Mouse (Mus musculus) lung, adult 2 months (tissue): Measurements from ENCODE around the gene Fam124a.

ENCODE experiments used
- CTCF ChIP-seq: fragments of 200-500 bp; IDR thresholded peaks from 2 replicates; pipeline ENCODE4 v1.5.1; 2011; ENCODE audit warnings: mild to moderate bottlenecking, low read length, control low read depth; ENCODE audit not compliant: insufficient read depth
- POLR2A ChIP-seq: fragments of 200-500 bp; IDR thresholded peaks from 2 replicates; pipeline ENCODE4 v1.6.1; 2011; ENCODE audit warnings: low read depth, mild to moderate bottlenecking, control low read depth, low read length, borderline replicate concordance; ENCODE audit errors: extremely low read depth

DNA sequence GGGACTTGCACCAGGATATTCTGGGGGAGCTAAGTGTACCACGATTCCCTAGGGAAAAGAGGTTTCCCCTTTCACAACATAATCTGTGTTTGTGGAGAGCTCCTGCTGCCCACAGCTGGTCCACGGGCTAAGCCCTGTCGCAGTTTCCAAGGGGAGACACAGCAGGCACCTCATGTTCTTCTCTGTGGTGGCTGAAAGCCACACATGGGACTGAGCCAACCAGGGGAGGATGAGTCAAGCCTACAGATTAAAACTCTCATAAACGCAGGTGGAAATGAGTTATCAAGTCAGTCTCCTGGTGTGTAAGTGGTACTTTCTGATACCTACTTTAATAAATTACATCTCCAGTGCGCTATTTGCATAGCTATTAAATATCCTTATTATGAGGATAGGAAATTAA, 19.4 kb upstream of the Fam124a start:
- TF ChIP-seq CTCF (no peak), POLR2A (no peak)
